Mouse (Mus musculus) neural tube, embryonic 14.5 days (tissue): Measurements from ENCODE around the gene Olfr1294. TPM values are rescaled to one million over a fixed set of nuclear protein-coding genes. Genes with fewer than 3 reads are reported as not detected.

Source experiments
- ATAC-seq: fragments of 200-750 bp; cut with Nextera tagmentation; 2 replicates; pipeline ENCODE4 v1.8.0; 2017; ENCODE audit warnings: low read depth, mild to moderate bottlenecking, moderate TSS enrichment, moderate library complexity
- H3K27ac ChIP-seq: fragments of 300-500 bp; sonication (generic); 2 replicates; pipeline ENCODE4 v1.5.1; 2014; ENCODE audit warnings: low read depth, mild to moderate bottlenecking, control low read depth, low read length, moderate library complexity, mixed read lengths
- H3K27me3 ChIP-seq: fragments of 300-500 bp; sonication (generic); 2 replicates; pipeline ENCODE4 v1.6.1; 2014; ENCODE audit warnings: low read length; ENCODE audit not compliant: control insufficient read depth, insufficient read depth
- H3K36me3 ChIP-seq: fragments of 300-500 bp; sonication (generic); 2 replicates; pipeline ENCODE4 v1.6.1; 2014; ENCODE audit warnings: low read length, mixed read lengths; ENCODE audit not compliant: control insufficient read depth, insufficient read depth
- H3K4me1 ChIP-seq: fragments of 300-500 bp; sonication (generic); 2 replicates; pipeline ENCODE4 v1.6.1; 2014; ENCODE audit warnings: low read length; ENCODE audit not compliant: control insufficient read depth, insufficient read depth
- H3K4me2 ChIP-seq: fragments of 300-500 bp; sonication (generic); 2 replicates; pipeline ENCODE4 v1.6.1; 2014; ENCODE audit warnings: mild to moderate bottlenecking, low read depth, low read length, control low read depth
- H3K4me3 ChIP-seq: fragments of 300-500 bp; sonication (generic); 2 replicates; pipeline ENCODE4 v1.5.1; 2014; ENCODE audit warnings: low read depth, low read length, control low read depth, mixed read lengths
- H3K9ac ChIP-seq: fragments of 300-500 bp; sonication (generic); replicated peaks from 2 replicates; pipeline ENCODE4 v1.6.1; 2014; ENCODE audit warnings: low read depth, mild to moderate bottlenecking, control low read depth, low read length, mixed read lengths
- H3K9me3 ChIP-seq: fragments of 300-500 bp; sonication (generic); 2 replicates; pipeline ENCODE4 v1.6.1; 2016; ENCODE audit warnings: low read length; ENCODE audit not compliant: control insufficient read depth
- WGBS: fragments of 180-500 bp; shearing (Covaris S2); extraction: QIAGEN DNeasy Blood & Tissue Kit; methylation state at CpG from one replicate; pipeline ENCODE4 v1.1.7; 2014; 5-methylcytosine and 5-hydroxymethylcytosine counted together
- polyA plus RNA-seq: library from polyadenylated mRNA; unstranded; fragments of >200 nt; fragmentation: Nextera tagmentation; extraction: Ambion mirVana; gene quantifications from 2 replicates; pipeline ENCODE4 v1.2.1, GENCODE M21; 2014

The Olfr1294 gene
- not detected in 2 replicates for polyA plus RNA-seq

- no peaks in the 10 kb centered on the region for H3K9me3 ChIP-seq
- H3K4me3 ChIP-seq: no peak within 1 kb of the TSS
- no peak within 1 kb of the TSS for H3K9ac ChIP-seq
- WGBS: 59% methylated on average over 1 of the region's 1 CpGs
- no peak within 1 kb of the TSS for H3K27ac ChIP-seq
- H3K36me3 ChIP-seq: no peaks in the 10 kb centered on the region
- H3K27me3 ChIP-seq: no peaks in the 10 kb centered on the region
- no peaks in the 10 kb centered on the region for H3K4me1 ChIP-seq
- H3K4me2 ChIP-seq: no peak within 1 kb of the TSS
- ATAC-seq: no peak
These were observed at the start of gene Olfr1294 for GRCm38 (mm10) chr2:111540191-111540590. Gene Olfr1294 (minus strand): TSS chr2:111540291.

- Histone ChIP-seq H3K9ac (no peak within 1 kb of the TSS), H3K27ac (no peak within 1 kb of the TSS), H3K9me3 (no peaks in the 10 kb centered on the region), H3K27me3 (no peaks in the 10 kb centered on the region), H3K4me3 (no peak within 1 kb of the TSS), H3K4me1 (no peaks in the 10 kb centered on the region), H3K36me3 (no peaks in the 10 kb centered on the region), H3K4me2 (no peak within 1 kb of the TSS)
- no peak for ATAC-seq
These were observed 29.5 kb upstream of the Olfr1294 start, which contains the start of gene Olfr1295 for GRCm38 (mm10) chr2:111569581-111569980. Gene Olfr1295 (minus strand): TSS chr2:111569681.

GRCm38 (mm10) chr2:111524903-111525302 lies 15.2 kb downstream of the Olfr1294 start, which contains the start of gene Olfr1293-ps:
Gene Olfr1293-ps (plus strand): TSS chr2:111525203.
- H3K4me1 ChIP-seq: no peaks in the 10 kb centered on the region
- ATAC-seq: no peak
- WGBS: 82% methylated on average over 1 of the region's 1 CpGs
- no peaks in the 10 kb centered on the region for H3K36me3 ChIP-seq
- no peak within 1 kb of the TSS for H3K4me2 ChIP-seq
- H3K27me3 ChIP-seq: no peaks in the 10 kb centered on the region
- no peak within 1 kb of the TSS for H3K4me3 ChIP-seq
- no peak within 1 kb of the TSS for H3K9ac ChIP-seq
- no peak within 1 kb of the TSS for H3K27ac ChIP-seq
- no peaks in the 10 kb centered on the region for H3K9me3 ChIP-seq

GRCm38 (mm10) chr2:111517451-111517850 lies 22.6 kb downstream of the Olfr1294 start:
- Histone ChIP-seq H3K9me3 (no peaks in the 10 kb centered on the region), H3K27me3 (no peaks in the 10 kb centered on the region), H3K27ac (no peak overlapping the region), H3K36me3 (no peaks in the 10 kb centered on the region), H3K4me2 (no peak overlapping the region), H3K9ac (no peak overlapping the region), H3K4me1 (no peaks in the 10 kb centered on the region), H3K4me3 (no peak overlapping the region)
- ATAC-seq: no peak
- 90% methylated on average over 10 of the region's 10 CpGs for WGBS

GRCm38 (mm10) chr2:111496880-111497279 lies 43.2 kb downstream of the Olfr1294 start, which contains the start of gene Olfr1291-ps1:
Gene Olfr1291-ps1 (plus strand): TSS chr2:111497180.
- H3K27me3 ChIP-seq: no peaks in the 10 kb centered on the region
- no peak within 1 kb of the TSS for H3K4me3 ChIP-seq
- H3K4me2 ChIP-seq: no peak within 1 kb of the TSS
- no peaks in the 10 kb centered on the region for H3K9me3 ChIP-seq
- H3K4me1 ChIP-seq: no peaks in the 10 kb centered on the region
- no peak within 1 kb of the TSS for H3K9ac ChIP-seq
- no peak for ATAC-seq
- H3K36me3 ChIP-seq: no peaks in the 10 kb centered on the region
- no peak within 1 kb of the TSS for H3K27ac ChIP-seq
- 88% methylated on average over 3 of the region's 3 CpGs for WGBS

GRCm38 (mm10) chr2:111493729-111494128 lies 46.4 kb downstream of the Olfr1294 start, which contains the start of gene Olfr1290:
Gene Olfr1290 (minus strand): TSS chr2:111493829.
- no peak for ATAC-seq
- Histone ChIP-seq H3K27ac (no peak within 1 kb of the TSS), H3K9ac (no peak within 1 kb of the TSS), H3K27me3 (no peaks in the 10 kb centered on the region), H3K9me3 (no peaks in the 10 kb centered on the region), H3K36me3 (no peaks in the 10 kb centered on the region), H3K4me1 (no peaks in the 10 kb centered on the region), H3K4me3 (no peak within 1 kb of the TSS), H3K4me2 (no peak within 1 kb of the TSS)
- WGBS: 85% methylated on average over 5 of the region's 5 CpGs

Other genes starting within 250 kb of the Olfr1294 start
- gene Olfr1279, start 239.7 kb downstream of the Olfr1294 start, polyA plus RNA-seq: not detected in 2 replicates
- not detected in 2 replicates for gene Olfr1280, start 226.3 kb downstream of the Olfr1294 start, polyA plus RNA-seq
- gene Olfr1281, start 213.8 kb downstream of the Olfr1294 start, polyA plus RNA-seq: not detected in 2 replicates
- not detected in 2 replicates for gene Olfr1282, start 204.2 kb downstream of the Olfr1294 start, polyA plus RNA-seq
- gene Olfr1283, start 173.5 kb downstream of the Olfr1294 start, polyA plus RNA-seq: not detected in 2 replicates
- gene Olfr1284, start 164.8 kb downstream of the Olfr1294 start, polyA plus RNA-seq: not detected in 2 replicates
- not detected in 2 replicates for gene Olfr1286, start 117.2 kb downstream of the Olfr1294 start, polyA plus RNA-seq
- not detected in 2 replicates for gene Olfr1287, start 91.1 kb downstream of the Olfr1294 start, polyA plus RNA-seq
- not detected in 2 replicates for gene Olfr1288, start 66.2 kb downstream of the Olfr1294 start, polyA plus RNA-seq
- gene Olfr1289, start 59.5 kb downstream of the Olfr1294 start, polyA plus RNA-seq: not detected in 2 replicates
- gene Olfr1290, start 46.5 kb downstream of the Olfr1294 start, polyA plus RNA-seq: not detected in 2 replicates
- gene Olfr1291-ps1, start 43.1 kb downstream of the Olfr1294 start, polyA plus RNA-seq: not detected in 2 replicates
- not detected in 2 replicates for gene Olfr1293-ps, start 15.1 kb downstream of the Olfr1294 start, polyA plus RNA-seq
- gene Olfr1295, start 29.4 kb upstream of the Olfr1294 start, polyA plus RNA-seq: not detected in 2 replicates
- gene Olfr1297, start 86.2 kb upstream of the Olfr1294 start, polyA plus RNA-seq: not detected in 2 replicates
- not detected in 2 replicates for gene Olfr1298, start 108.9 kb upstream of the Olfr1294 start, polyA plus RNA-seq
- not detected in 2 replicates for gene Olfr1299, start 121.1 kb upstream of the Olfr1294 start, polyA plus RNA-seq
- not detected in 2 replicates for gene Olfr1301, start 210.7 kb upstream of the Olfr1294 start, polyA plus RNA-seq
- not detected in 2 replicates for gene Olfr1302, start 237.1 kb upstream of the Olfr1294 start, polyA plus RNA-seq